Mouse (Mus musculus) mouse trophoblast stem cell (cell line): ENCODE measurements at regions not wholly inside any gene's neighbourhood (a gene's known extent, or its start where the extent isn't known, plus 50 kb on each side); places are given as distances from the start of the nearest gene placed in this dataset.
"Not testable (repeated sequence)": the region's sequence is repeated elsewhere in the genome, so short reads cannot be mapped to it uniquely, and the experiment has no call there.

Source experiments
- in situ Hi-C, 2 experiments: fragments of 300-500 bp; cut with MseI, MboI; formaldehyde crosslinking; loops; 2 replicates in 1 of 2; 3 replicates in 1 of 2; pipeline ENCODE4 v1.15.1; 2025

DNA sequence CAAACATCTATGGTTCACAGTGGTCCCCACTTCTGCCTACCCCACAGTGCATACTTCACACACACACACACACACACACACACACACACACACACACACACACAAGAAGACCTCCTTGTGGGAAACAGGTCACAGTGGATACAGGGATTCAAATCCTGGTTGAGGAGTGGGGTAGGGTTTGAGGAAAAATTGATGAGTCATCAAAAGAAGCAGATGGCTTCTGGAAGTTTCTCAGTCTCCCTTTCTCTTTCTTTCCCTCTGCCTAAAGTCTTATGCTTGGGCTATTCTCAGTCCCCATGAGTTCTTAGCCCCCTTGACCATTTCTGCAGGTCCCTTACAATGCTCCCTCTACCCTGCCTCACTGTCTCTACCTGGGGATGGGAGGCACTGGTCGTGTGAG lies 56.4 kb downstream of the Rassf10 start:
- in situ Hi-C loops: no loop called here

DNA sequence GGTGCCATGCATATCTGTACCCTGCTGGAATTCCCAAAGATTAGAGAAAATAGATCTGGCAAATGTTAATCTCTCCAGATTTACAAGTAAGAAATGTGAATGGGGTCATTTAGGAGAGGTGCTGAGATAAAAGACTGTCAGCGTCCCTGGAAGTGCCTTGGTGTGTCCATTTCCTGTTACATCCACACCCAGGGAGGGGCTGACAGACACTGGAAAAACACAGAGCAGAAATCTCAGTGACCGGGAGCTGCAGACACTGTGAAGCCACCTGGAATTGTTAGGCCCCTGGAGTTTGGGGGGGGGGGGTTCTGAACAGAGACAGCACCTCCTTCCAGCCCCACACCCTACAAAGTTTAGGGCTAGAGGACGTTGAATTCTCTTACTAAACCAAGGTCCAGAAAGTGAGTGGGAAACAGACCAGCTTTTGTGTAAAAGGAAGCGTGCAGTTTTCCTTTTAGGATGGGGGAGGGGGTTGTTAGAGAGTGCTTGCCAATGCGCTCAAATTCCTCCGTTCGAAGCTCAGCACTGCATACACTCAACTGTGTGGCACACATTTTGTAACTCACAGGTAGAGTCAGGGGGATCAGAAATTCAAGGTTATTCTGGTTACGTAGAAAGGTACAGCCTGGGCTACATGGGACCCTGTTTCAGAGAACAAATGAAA lies 63.5 kb downstream of the Rassf10 start:
- in situ Hi-C loops: no loop called here

GRCm38 (mm10) chr7:113021412-113021811 lies 67.7 kb downstream of the Rassf10 start:
- in situ Hi-C loops: no loop called here

DNA sequence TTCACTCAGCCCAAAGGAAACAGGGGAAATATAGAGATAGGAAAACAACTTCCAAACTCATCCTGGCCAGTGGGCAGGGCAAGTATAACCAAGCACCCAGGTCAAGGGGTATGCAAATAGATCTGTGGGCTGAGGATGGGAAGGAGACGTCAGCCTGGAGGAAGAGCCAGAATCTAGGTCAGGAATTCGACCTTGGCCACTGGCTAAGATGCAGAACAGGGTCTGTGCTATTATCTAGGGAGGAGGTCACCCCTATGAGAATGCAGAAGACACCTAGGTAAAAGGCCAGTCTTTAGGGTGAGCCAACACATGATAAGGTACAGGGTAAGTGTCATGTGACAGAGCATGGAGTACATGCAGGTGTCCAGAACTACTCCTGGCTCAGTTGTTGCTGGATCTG lies 68.8 kb downstream of the Rassf10 start:
- in situ Hi-C loops: no loop called here

- in situ Hi-C loops: no loop called here
Observed at GRCm38 (mm10) chr7:113025758-113026157, 72.0 kb downstream of the Rassf10 start.

- in situ Hi-C loops: no loop called here
Observed at GRCm38 (mm10) chr7:113026290-113027075, 72.7 kb downstream of the Rassf10 start.

DNA sequence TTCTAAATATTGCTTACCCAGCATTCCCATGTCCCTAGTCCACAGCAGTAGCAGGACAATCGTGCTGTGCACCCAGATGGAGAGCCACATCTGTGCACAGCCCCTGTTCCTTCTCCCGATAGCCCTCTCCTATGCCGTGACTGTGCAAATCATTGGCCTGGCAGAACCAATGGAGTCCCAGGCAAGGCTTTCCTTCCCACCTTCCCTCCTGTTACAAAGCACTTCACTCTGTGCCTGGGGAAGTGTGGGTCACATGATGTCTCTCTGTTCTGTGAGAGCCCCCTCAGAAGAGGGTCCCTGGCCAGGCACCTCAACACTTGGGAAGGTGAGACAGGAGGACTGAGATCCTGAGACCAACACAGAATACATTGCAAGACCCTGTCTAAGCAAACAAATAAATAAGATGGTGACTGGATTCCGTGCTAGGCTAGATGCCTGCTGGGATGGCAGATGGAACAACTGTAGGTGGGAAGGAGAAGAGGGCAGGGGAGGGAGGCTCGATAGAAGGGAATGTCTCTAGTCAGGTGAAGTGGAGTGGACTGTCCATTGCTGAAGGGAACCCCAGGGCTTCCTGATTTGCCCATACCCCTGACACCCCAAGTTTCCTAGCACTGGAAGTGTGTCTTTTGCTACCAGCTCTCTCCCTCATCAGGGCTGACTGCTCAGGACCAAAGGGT lies 73.5 kb downstream of the Rassf10 start:
- in situ Hi-C loops: no loop called here

DNA sequence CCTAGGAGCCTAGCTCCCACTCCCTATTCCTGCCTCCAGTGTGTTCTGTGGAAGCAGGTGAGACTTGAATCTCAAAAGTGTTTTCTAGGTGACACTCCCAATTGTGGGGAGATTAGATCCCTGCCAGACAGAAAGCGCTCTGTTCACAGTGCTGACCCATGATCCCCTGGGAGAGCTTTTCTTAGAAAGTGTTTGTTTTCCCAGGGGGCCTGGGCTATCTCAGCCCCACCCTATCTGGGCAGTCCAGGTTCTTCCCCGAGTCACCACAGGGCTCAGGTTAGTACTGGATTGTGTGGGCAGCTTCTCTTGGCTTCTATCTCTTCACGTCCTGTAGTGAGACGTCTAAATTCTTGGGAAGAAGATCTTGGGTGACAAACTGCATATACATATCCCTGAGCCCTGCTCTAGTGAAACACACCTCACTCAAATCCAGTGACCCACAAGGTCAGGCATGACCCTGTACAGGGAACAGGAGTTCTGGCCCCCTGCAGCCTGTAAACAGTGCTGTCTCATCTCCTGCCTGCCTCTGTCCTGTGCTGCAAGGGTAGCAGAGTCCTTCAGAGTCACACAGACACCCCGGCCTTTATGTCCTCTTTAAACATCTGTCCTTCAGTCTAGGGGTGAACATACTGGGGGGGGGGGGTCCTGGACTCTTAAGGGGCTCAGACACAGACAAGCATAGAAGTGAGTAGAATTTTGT lies 76.4 kb downstream of the Rassf10 start:
- in situ Hi-C loops: no loop called here

- in situ Hi-C loops: no loop called here
Observed at GRCm38 (mm10) chr7:113035751-113036150, 82.0 kb downstream of the Rassf10 start.

DNA sequence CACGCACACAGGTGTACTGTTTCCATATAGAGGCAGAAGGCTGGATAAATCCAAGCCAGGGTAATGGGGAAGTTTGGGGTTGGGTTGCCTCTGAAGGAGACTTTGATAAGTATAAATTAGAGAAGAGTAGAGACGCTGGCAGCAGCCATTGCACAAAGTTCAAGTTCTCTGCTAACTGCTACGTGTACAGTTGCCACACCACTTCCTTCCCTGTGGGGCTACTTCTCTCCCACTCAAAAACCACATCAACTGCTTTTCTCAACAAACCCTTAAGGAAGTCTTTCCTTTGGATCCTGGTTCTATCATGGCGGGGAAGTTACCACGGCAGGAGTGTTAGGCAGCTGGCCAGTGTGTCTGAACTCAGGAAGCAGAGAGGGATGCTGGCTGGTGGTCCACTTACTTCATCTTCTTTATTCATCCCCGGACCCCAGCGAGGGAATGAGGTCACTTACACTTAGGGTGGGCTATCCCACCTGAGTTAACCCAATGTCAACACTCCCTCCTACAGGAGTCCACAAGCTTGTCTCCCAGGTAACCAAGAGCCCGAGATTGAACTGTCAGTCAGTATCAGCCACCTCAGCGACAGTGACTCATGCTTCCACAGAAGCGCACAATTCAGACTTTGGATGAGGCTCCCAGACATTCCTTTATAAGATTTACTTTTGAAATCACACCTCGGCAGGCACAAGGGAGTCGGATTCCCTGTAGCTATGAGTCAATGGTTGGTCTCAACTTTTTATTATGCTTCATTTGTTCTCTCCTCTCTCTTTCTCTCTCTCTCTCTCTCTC lies 84.3 kb downstream of the Rassf10 start:
- in situ Hi-C loops: no loop called here

GRCm38 (mm10) chr7:113038906-113039671 lies 85.3 kb downstream of the Rassf10 start:
- in situ Hi-C loops: no loop called here

GRCm38 (mm10) chr7:113045613-113046159 lies 91.9 kb downstream of the Rassf10 start:
- in situ Hi-C loops: not testable (repeated sequence)

- in situ Hi-C loops: no loop called here
Observed at GRCm38 (mm10) chr7:113046406-113046805, 92.6 kb downstream of the Rassf10 start.

DNA sequence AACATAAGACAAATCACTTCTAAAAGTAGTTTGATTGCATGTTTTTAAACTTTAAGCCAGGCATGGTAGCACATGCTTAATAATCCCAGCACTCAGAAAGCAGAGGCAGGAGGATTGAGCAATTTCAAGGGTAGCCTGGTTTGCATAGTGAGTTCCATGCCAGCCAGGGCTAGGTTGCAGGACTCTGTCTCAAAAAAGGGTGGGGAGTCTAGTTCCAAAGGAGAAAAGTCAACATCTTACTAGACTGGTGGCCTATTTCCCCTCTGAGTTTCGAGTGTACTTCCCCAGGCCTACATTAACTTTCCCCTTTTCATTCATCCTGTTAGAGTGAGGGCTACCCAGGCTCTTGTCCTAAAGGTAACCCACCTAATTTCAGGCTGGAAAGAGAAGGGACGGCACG lies 93.8 kb downstream of the Rassf10 start:
- in situ Hi-C loops: no loop called here

DNA sequence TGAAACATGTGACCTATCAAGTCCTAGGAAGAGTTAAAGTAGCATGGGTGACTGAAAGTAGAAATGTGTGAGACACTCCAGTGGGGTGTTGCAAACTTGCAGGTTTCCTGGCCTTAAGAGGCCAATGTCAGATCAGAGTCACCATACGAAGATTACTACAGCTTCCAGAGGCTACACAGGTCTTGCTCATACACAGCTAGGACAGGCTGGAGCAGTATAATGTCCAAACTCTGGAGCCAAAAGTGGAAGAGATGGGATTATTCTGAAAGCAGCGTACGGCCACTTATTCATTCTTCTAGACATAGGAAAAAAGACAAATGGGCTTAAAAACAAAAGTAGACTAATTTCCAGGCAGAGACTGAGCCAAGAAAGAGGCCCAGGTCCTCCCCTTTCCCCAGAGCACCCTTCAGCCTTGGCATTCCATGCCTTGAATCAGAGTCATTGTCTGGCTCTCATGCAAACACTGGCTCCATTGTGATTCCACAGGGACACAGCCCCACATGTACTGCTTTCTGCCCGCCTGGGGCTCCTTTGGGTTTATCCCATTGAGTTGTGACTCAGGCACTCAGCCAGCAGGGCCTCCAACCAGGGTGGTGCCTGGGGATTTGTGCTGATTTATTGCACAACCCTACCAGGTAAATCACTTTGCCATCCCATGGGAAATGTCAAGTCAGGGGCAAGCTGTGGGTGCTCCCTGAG lies 94.5 kb downstream of the Rassf10 start:
- in situ Hi-C loops: no loop called here

DNA sequence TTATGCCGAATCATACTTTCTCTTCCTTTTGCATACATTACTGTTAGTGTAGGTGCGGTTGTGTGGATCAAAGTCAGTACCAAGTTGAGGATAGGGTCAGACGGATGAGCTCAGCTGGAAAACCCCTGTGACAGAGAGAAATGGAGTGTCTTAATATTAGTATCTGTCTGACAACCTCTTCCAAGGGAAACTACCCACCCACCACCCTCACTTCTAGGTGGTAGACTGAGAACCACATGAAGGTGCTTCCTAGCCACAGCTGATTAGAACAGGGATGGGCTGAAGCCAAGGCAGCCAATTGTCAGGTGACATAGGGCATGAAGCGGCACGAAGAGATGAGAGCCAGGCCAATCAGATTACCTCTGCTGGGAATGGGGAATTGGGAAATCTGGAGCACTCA lies 95.7 kb downstream of the Rassf10 start:
- in situ Hi-C loops: no loop called here

GRCm38 (mm10) chr7:113052952-113053351 lies 99.2 kb downstream of the Rassf10 start:
- in situ Hi-C loops: no loop called here

GRCm38 (mm10) chr7:113056421-113056820 lies 102.7 kb downstream of the Rassf10 start:
- in situ Hi-C loops: no loop called here

DNA sequence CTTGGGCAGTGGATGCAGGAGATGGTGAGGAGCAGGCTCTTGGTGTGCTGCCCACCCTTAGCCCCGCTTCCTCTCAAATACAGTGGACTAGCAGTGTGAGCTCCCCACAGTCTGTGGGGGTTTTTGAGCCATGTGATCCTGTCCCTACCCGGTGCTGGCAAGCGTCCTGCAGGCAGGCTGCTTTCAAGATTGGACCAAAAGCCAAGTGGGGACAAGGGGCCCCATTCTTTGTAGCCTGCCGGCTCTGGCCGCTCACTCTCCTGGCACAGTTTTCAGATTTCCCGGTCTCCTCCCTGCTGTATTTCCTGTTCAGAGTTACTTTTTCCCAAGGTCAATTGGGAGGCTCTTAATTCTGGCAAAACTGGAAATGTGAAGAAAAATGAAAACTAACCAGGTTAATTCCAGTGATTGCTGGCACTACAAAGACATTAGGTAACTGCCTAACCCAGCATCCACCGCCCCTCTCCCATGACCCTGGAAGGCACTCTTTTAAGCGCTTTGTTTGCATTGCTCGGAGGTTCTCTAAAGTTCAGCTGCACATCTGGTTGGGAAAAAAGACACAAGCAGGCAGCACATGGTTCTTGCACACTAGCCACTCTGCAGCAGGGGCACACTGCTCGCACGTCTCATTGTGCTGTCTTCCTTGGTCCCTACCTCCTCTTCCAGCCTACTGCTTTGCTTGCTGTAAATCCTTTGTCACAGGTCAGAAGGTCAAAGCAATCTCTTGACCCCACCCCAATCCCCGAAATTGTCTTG lies 105.6 kb downstream of the Rassf10 start:
- in situ Hi-C loops: no loop called here
